Mouse (Mus musculus) hindbrain, embryonic 14.5 days (tissue): ENCODE data around the gene Cfap65. TPM values are rescaled to one million over a fixed set of nuclear protein-coding genes. Genes with fewer than 3 reads are reported as not detected.

ENCODE experiments used
- ATAC-seq: fragments of 200-750 bp; cut with Nextera tagmentation; 2 replicates; pipeline ENCODE4 v1.8.0; 2017; ENCODE audit warnings: moderate number of reproducible peaks, mild to moderate bottlenecking, moderate TSS enrichment, moderate library complexity; ENCODE audit not compliant: low FRiP score
- DNase-seq: peaks from one replicate; pipeline ENCODE4 v3.0.0-alpha.2; 2015; ENCODE audit warnings: low spot score
- H3K27ac ChIP-seq: fragments of 300-500 bp; sonication (generic); 2 replicates; pipeline ENCODE4 v1.5.1; 2014; ENCODE audit warnings: mild to moderate bottlenecking, moderate library complexity
- H3K27me3 ChIP-seq: fragments of 300-500 bp; sonication (generic); 2 replicates; pipeline ENCODE4 v1.6.1; 2014; ENCODE audit warnings: mild to moderate bottlenecking, low read length, mixed read lengths; ENCODE audit not compliant: control insufficient read depth, insufficient read depth
- H3K36me3 ChIP-seq: fragments of 300-500 bp; sonication (generic); replicated peaks from 2 replicates; pipeline ENCODE4 v1.6.1; 2014; ENCODE audit not compliant: control insufficient read depth, insufficient read depth
- H3K4me1 ChIP-seq: fragments of 300-500 bp; sonication (generic); replicated peaks from 2 replicates; pipeline ENCODE4 v1.6.1; 2014; ENCODE audit warnings: antibody characterized with exemption, low read length, mixed read lengths; ENCODE audit not compliant: control insufficient read depth, insufficient read depth
- H3K4me2 ChIP-seq: fragments of 300-500 bp; sonication (generic); replicated peaks from 2 replicates; pipeline ENCODE4 v1.6.1; 2014; ENCODE audit warnings: mild to moderate bottlenecking, moderate library complexity
- H3K4me3 ChIP-seq: fragments of 300-500 bp; sonication (generic); replicated peaks from 2 replicates; pipeline ENCODE4 v1.5.1; 2014; ENCODE audit warnings: mild to moderate bottlenecking, low read length
- H3K9ac ChIP-seq: fragments of 300-500 bp; sonication (generic); 2 replicates; pipeline ENCODE4 v1.6.1; 2014
- H3K9me3 ChIP-seq: fragments of 300-500 bp; sonication (generic); 2 replicates; pipeline ENCODE4 v1.6.1; 2016; ENCODE audit warnings: low read length; ENCODE audit not compliant: control insufficient read depth
- WGBS: fragments of 180-500 bp; shearing (Covaris S2); extraction: QIAGEN DNeasy Blood & Tissue Kit; methylation state at CpG from one replicate; pipeline ENCODE4 v1.1.7; 2014; 5-methylcytosine and 5-hydroxymethylcytosine counted together
- polyA plus RNA-seq: library from polyadenylated mRNA; unstranded; fragments of >200 nt; fragmentation: Nextera tagmentation; extraction: Ambion mirVana; gene quantifications from 2 replicates; pipeline ENCODE4 v1.2.1, GENCODE M21; 2014

Gene Cfap65
- polyA plus RNA-seq, 1 experiment from 2014 or later = 1.2 TPM

GRCm38 (mm10) chr1:74900341-74901285 is 34.8 kb downstream of the Cfap65 start:
- peaks cover 80% of the 10 kb centered on the region for H3K27me3 ChIP-seq
- peak overlapping the region; percentile 29 for H3K4me3 ChIP-seq
- peak overlapping the region; percentile 28; the same call in 1 of the 2 replicates for H3K9ac ChIP-seq
- H3K4me1 ChIP-seq = peaks cover 14% of the 10 kb centered on the region
- H3K36me3 ChIP-seq = no peaks in the 10 kb centered on the region
- DNase-seq (no peak), ATAC-seq (peak; percentile 29; the same call in 1 of the 2 replicates)
- peak overlapping the region; percentile 55 for H3K4me2 ChIP-seq
- H3K9me3 ChIP-seq = no peaks in the 10 kb centered on the region
- no peak overlapping the region for H3K27ac ChIP-seq
- 1% methylated on average over 65 of the region's 66 CpGs for WGBS

GRCm38 (mm10) chr1:74898656-74899431 is 36.6 kb downstream of the Cfap65 start:
- DNase-seq (no peak), ATAC-seq (no peak)
- Histone ChIP-seq H3K4me2 (no peak overlapping the region), H3K36me3 (no peaks in the 10 kb centered on the region), H3K27ac (no peak overlapping the region), H3K9me3 (no peaks in the 10 kb centered on the region), H3K9ac (no peak overlapping the region), H3K4me3 (no peak overlapping the region), H3K4me1 (peaks cover 14% of the 10 kb centered on the region), H3K27me3 (peaks cover 95% of the 10 kb centered on the region)
- 9% methylated on average over 7 of the region's 10 CpGs for WGBS

- H3K36me3 ChIP-seq = no peaks in the 10 kb centered on the region
- peaks cover 95% of the 10 kb centered on the region for H3K27me3 ChIP-seq
- no peak for ATAC-seq
- no peaks in the 10 kb centered on the region for H3K9me3 ChIP-seq
- peaks cover 18% of the 10 kb centered on the region for H3K4me1 ChIP-seq
- no peak overlapping the region for H3K4me2 ChIP-seq
- 4% methylated on average over 7 of the region's 7 CpGs for WGBS
- no peak for DNase-seq
- H3K4me3 ChIP-seq = no peak overlapping the region
- H3K27ac ChIP-seq = no peak overlapping the region
- no peak overlapping the region for H3K9ac ChIP-seq
Observed at GRCm38 (mm10) chr1:74897976-74898375, 37.4 kb downstream of the Cfap65 start.

GRCm38 (mm10) chr1:74894966-74895365 is 40.4 kb downstream of the Cfap65 start:
- 0 out of 2 replicates have a peak, but pooled peaks have one; percentile 18 for ATAC-seq

GRCm38 (mm10) chr1:74893134-74893855 is 42.1 kb downstream of the Cfap65 start, which contains the start of gene Cryba2:
Gene Cryba2, minus strand, starts transcription at chr1:74893143.
- Histone ChIP-seq H3K27me3 (peaks cover 94% of the 10 kb centered on the region), H3K27ac (no peak within 1 kb of the TSS), H3K4me3 (peak within 1 kb of the TSS; percentile 23), H3K36me3 (no peaks in the 10 kb centered on the region), H3K4me1 (peaks cover 16% of the 10 kb centered on the region; the same call in 1 of the 2 replicates), H3K9ac (peak within 1 kb of the TSS; percentile 25), H3K9me3 (no peaks in the 10 kb centered on the region), H3K4me2 (peak within 1 kb of the TSS; percentile 51)
- whole genome bisulfite sequencing = 3% methylated on average over 25 of the region's 25 CpGs
- DNase-seq = peak; percentile 74
- ATAC-seq = peak; percentile 26; the same call in 1 of the 2 replicates

More at GRCm38 (mm10) chr1:74894966-74895365, 40.4 kb downstream of the Cfap65 start:
- Histone ChIP-seq H3K9me3 (no peaks in the 10 kb centered on the region), H3K9ac (no peak overlapping the region), H3K36me3 (no peaks in the 10 kb centered on the region), H3K27me3 (peaks cover 95% of the 10 kb centered on the region), H3K4me3 (no peak overlapping the region), H3K4me2 (no peak overlapping the region), H3K4me1 (peaks cover 16% of the 10 kb centered on the region; the same call in 1 of the 2 replicates), H3K27ac (no peak overlapping the region)
- WGBS = 17% methylated on average over 4 of the region's 4 CpGs
- peak; percentile 78 for DNase-seq

GRCm38 (mm10) chr1:74892351-74893133 is 42.9 kb downstream of the Cfap65 start:
- DNase-seq (peak; percentile 27), ATAC-seq (peak; percentile 56)
- Histone ChIP-seq H3K9me3 (no peaks in the 10 kb centered on the region), H3K27me3 (peaks cover 96% of the 10 kb centered on the region), H3K4me1 (peaks cover 10% of the 10 kb centered on the region; the same call in 1 of the 2 replicates), H3K27ac (no peak overlapping the region), H3K36me3 (no peaks in the 10 kb centered on the region), H3K4me3 (peak overlapping the region; percentile 23), H3K4me2 (peak overlapping the region; percentile 51), H3K9ac (peak overlapping the region; percentile 25)
- WGBS = 2% methylated on average over 39 of the region's 39 CpGs

- ATAC-seq (no peak), DNase-seq (no peak)
- Histone ChIP-seq H3K27ac (no peak overlapping the region), H3K27me3 (peaks cover 96% of the 10 kb centered on the region), H3K9me3 (no peaks in the 10 kb centered on the region), H3K4me3 (no peak overlapping the region), H3K9ac (no peak overlapping the region), H3K36me3 (no peaks in the 10 kb centered on the region), H3K4me2 (no peak overlapping the region), H3K4me1 (peaks cover 10% of the 10 kb centered on the region; the same call in 1 of the 2 replicates)
- WGBS = 9% methylated on average over 8 of the region's 8 CpGs
Observed at GRCm38 (mm10) chr1:74891513-74891912, 43.9 kb downstream of the Cfap65 start.

- peaks cover 17% of the 10 kb centered on the region; the same call in 1 of the 2 replicates for H3K4me1 ChIP-seq
- H3K9ac ChIP-seq = peak within 1 kb of the TSS; percentile 13; the same call in 1 of the 2 replicates
- no peaks in the 10 kb centered on the region for H3K9me3 ChIP-seq
- H3K27ac ChIP-seq = no peak within 1 kb of the TSS
- peak within 1 kb of the TSS; percentile 34 for H3K4me2 ChIP-seq
- 0 out of 2 replicates have a peak, but pooled peaks have one; percentile 21 for ATAC-seq
- peaks cover 95% of the 10 kb centered on the region for H3K27me3 ChIP-seq
- peak within 1 kb of the TSS; percentile 18 for H3K4me3 ChIP-seq
- no peaks in the 10 kb centered on the region for H3K36me3 ChIP-seq
- WGBS = under 1% methylated on average over 41 of the region's 43 CpGs
- no peak for DNase-seq
Observed at GRCm38 (mm10) chr1:74885369-74886042, 49.9 kb downstream of the Cfap65 start, which contains the start of gene Fev. Gene Fev, minus strand, starts transcription at chr1:74885419.
